Mouse (Mus musculus) stomach, adult 2 months (tissue): Measurements from ENCODE around the gene Tub. TPM values are rescaled to one million over a fixed set of nuclear protein-coding genes. Genes with fewer than 3 reads are reported as not detected.

Experiments used
- polyA plus RNA-seq: library from polyadenylated mRNA; depleted of rRNA; stranded (reverse); fragments of >200 nt; gene quantifications from 2 replicates; pipeline ENCODE4 v1.2.3, GENCODE M21; 2012; rRNA removed

The Tub gene
- 0.27 and 0.52 TPM in 2 replicates for polyA plus RNA-seq

DNA sequence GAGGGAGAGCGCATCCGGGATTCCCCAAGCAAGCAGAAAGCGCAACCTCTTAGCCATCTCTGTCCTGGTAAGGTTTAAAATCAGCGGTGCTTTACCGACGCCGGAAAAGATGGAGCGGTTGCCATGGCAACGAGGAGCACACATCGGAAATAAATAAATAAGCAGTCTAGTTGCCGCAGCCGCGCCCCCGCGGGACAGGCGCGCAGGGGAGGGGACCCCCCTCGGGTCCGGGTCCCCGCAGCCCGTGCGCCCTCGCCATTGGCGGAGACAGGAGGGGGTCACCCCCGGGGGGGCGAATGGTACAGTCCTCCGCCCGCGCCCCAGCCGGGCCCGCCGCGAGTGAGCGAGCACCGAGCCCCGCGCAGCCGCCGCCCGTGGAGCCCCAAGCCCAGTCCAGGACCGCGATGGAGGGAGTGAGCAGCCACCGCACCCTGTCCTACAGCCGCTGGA lies at the start of gene Tub:
Gene Tub (plus strand): TSS at position 27 of the 450 bp plus-strand sequence.

DNA sequence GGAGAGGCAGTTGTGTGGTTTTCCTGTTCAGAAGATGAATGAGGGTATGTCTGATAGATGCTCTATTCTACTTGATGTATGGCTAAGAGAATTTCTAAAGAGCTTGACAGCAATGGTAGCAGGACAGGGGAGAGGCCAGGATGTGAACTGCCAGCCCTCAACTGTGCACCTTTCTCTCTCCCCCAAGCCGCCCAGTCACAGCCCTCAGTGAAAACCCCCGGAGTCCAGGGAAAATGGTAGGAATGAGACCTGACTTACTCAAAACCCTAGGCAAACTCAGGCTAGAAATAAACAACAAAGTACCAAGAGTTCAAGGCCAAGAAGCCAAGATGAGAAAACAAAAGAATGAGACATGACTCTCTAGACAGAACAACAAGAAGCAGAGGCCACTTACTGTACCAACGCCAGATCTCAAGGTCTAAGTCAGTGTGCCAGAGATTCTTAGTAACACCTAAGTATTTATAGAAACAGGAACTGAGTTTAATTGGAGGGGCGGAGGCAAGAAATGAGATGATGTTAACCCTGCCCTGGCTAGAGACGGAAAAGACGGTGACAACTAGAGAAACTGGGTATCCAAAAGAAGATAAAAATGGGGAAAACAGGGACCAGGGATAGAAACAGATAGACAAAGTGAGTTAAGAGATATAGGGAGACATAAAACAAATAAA lies 20.3 kb upstream of the Tub start, which contains the start of gene Nlrp10:
Gene Nlrp10 (minus strand): TSS at position 453 of the 668 bp plus-strand sequence.

DNA sequence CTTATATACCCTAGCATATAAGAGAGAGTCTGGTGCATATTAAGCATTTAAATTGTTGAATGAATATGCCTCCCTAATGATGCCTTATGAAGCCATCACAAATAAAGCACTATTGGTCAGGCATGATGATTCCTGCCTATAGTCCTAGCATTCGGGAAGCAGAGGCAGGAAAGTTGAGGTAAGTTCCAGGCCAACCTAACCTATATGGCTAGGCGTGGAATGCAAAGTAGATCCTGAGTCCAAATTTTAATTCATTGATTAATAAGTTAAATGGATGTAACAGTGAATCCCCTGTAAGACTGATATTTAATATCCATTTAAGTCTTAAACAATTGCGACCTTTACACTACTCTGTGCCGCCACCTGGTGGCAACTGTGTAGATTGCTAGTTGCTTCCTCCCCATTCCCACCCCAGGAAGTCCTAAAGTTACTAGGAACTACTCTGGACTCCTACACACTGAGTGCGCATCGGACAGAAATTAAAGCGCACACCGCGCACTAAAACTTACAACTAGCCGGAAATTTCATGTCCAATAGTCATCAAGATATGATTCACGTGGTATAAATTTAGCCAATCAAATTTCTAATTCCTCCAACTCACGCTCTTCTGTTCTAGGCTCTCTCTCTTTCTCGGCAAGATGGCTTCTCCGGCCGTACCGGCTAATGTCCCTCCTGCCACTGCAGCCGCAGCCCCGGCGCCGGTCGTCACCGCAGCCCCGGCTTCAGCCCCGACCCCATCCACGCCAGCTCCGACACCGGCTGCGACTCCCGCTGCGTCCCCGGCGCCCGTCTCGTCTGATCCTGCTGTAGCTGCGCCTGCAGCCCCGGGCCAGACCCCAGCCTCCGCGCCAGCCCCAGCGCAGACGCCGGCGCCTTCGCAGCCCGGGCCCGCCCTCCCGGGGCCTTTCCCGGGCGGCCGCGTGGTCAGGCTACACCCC lies 16.1 kb upstream of the Tub start, which contains the start of gene Eif3f:
Gene Eif3f (plus strand): TSS at position 624 of the 938 bp plus-strand sequence.

DNA sequence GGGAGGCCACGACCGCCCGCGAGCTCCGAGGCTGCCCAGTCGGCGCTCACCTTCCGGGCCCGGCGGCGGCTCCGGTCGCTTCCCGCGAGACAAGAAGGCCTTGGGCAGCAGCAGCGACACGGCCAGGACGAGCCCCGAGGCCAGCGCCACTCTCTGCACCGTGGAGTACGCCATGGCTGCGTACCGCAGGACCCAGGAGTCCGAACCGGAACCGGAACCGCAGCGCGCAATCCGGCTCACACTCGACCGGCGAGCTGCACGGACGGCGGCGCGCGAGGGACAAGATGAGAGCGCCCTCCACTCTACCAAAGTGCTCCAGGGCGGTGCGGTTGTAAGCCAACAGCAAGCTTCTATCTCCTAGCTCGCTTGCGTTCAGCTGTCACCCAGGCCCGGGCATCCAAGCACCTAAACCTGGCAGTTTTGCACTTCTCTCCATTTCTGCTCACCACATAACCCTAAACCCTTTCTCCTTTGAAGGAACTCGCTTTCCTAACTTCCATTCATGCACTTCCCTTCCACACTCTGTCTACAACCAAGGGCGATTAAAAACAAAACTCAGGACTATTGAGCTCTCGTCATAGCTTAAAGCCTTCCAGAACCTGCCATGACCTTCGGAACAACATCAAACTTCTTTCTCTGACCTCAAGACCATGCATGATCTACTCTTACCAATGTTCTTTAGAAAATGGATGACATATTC lies 133.1 kb downstream of the Tub start, which contains the start of gene Ric3:
Gene Ric3 (minus strand): TSS at position 219 of the 700 bp plus-strand sequence.

Other genes starting within 250 kb of the Tub start
- gene Olfr512, start 237.0 kb upstream of the Tub start, polyA plus RNA-seq: not detected in 2 replicates
- gene Olfr513, start 199.4 kb upstream of the Tub start, polyA plus RNA-seq: not detected in 2 replicates
- gene Olfr514, start 124.3 kb upstream of the Tub start, polyA plus RNA-seq: not detected in 2 replicates
- not detected in 2 replicates for gene Olfr516, start 99.8 kb upstream of the Tub start, polyA plus RNA-seq
- not detected in 2 replicates for gene Olfr517, start 78.0 kb upstream of the Tub start, polyA plus RNA-seq
- gene Olfr518, start 65.3 kb upstream of the Tub start, polyA plus RNA-seq: not detected in 2 replicates
- gene Olfr519, start 55.9 kb upstream of the Tub start, polyA plus RNA-seq: not detected in 2 replicates
- 0.25 and 0.60 TPM in 2 replicates for gene Nlrp10, start 20.2 kb upstream of the Tub start, polyA plus RNA-seq
- 145 and 383 TPM in 2 replicates for gene Eif3f, start 15.9 kb upstream of the Tub start, polyA plus RNA-seq
- 2.4 and 2.5 TPM in 2 replicates for gene Ric3, start 133.0 kb downstream of the Tub start, polyA plus RNA-seq
- 14.0 and 21.5 TPM in 2 replicates for gene Lmo1, start 224.9 kb downstream of the Tub start, polyA plus RNA-seq